Mouse (Mus musculus) midbrain, embryonic 15.5 days (tissue): ENCODE measurements around the gene Ltbr. TPM values are rescaled to one million over a fixed set of nuclear protein-coding genes. Genes with fewer than 3 reads are reported as not detected.
"Not testable (repeated sequence)": the region's sequence is repeated elsewhere in the genome, so short reads cannot be mapped to it uniquely, and the experiment has no call there.

Experiments used
- ATAC-seq: fragments of 200-750 bp; cut with Nextera tagmentation; replicated peaks from 2 replicates; pipeline ENCODE4 v1.8.0; 2017; ENCODE audit warnings: moderate TSS enrichment
- H3K27ac ChIP-seq: fragments of 300-500 bp; sonication (generic); 2 replicates; pipeline ENCODE4 v1.5.1; 2015; ENCODE audit warnings: mild to moderate bottlenecking, inconsistent platforms
- H3K27me3 ChIP-seq: fragments of 300-500 bp; sonication (generic); replicated peaks from 2 replicates; pipeline ENCODE4 v1.6.1; 2015; ENCODE audit warnings: inconsistent platforms
- H3K36me3 ChIP-seq: fragments of 300-500 bp; sonication (generic); replicated peaks from 2 replicates; pipeline ENCODE4 v1.6.1; 2015; ENCODE audit warnings: inconsistent platforms
- H3K4me1 ChIP-seq: fragments of 300-500 bp; sonication (generic); 2 replicates; pipeline ENCODE4 v1.6.1; 2015; ENCODE audit warnings: inconsistent platforms
- H3K4me2 ChIP-seq: fragments of 300-500 bp; sonication (generic); 2 replicates; pipeline ENCODE4 v1.6.1; 2015; ENCODE audit warnings: inconsistent platforms, mild to moderate bottlenecking, moderate library complexity
- H3K4me3 ChIP-seq: fragments of 300-500 bp; sonication (generic); 2 replicates; pipeline ENCODE4 v1.5.1; 2015; ENCODE audit warnings: mild to moderate bottlenecking, inconsistent platforms
- H3K9ac ChIP-seq: fragments of 300-500 bp; sonication (generic); 2 replicates; pipeline ENCODE4 v1.6.1; 2015; ENCODE audit warnings: mild to moderate bottlenecking, inconsistent platforms
- H3K9me3 ChIP-seq: fragments of 300-500 bp; sonication (generic); 2 replicates; pipeline ENCODE4 v1.6.1; 2016; ENCODE audit warnings: inconsistent platforms
- WGBS: fragments of 180-500 bp; shearing (Covaris S2); methylation state at CpG from one replicate; pipeline ENCODE4 v1.1.7; 2015; ENCODE audit warnings: mixed read lengths; 5-methylcytosine and 5-hydroxymethylcytosine counted together
- polyA plus RNA-seq: library from polyadenylated mRNA; unstranded; fragments of >200 nt; fragmentation: Nextera tagmentation; extraction: Ambion mirVana; gene quantifications from 2 replicates; pipeline ENCODE4 v1.2.1, GENCODE M21; 2015

Gene Ltbr
- polyA plus RNA-seq, 1 experiment from 2014 or later, result 14.2 TPM

DNA sequence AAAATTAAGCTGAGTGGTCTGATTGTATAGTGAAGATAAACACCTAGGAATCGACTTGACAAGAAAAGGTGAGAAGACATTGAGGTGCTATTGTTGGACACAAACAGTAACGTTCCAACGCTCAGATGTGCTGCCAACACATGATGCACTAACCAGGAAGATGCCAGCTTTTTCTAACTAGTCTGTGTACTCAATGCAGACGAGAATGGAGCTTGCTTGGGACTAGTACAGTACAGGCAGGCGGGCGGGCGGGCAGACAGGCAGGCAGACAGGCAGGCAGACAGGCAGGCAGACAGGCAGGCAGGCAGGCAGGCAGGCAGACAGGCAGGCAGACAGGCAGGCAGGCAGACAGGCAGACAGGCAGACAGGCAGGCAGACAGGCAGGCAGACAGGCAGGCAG is 9.3 kb downstream of the Ltbr start:
- not testable (repeated sequence) for ATAC-seq, H3K27me3 ChIP-seq, H3K4me3 ChIP-seq, H3K9me3 ChIP-seq, H3K9ac ChIP-seq, H3K4me1 ChIP-seq, H3K36me3 ChIP-seq, H3K27ac ChIP-seq, H3K4me2 ChIP-seq
- WGBS, result 90% methylated on average over 7 of the region's 7 CpGs

DNA sequence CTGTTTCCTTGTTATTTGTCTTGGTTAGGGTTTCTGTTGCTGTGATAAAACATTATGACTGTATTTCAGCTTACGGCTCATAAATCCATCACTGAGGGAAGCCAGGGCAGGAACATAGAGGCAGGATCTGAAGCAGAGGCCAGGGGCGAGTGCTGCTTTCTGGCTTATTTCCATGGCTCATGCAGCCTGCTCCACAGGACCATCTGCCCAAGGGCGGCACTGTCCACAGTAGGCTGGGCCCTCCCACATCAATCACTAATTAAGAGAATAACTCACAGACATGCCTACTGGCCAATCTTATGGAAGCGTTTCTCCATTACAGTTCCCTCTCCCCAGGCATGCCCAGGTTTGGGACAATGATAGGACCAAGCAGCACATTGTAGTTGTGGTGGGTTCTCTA is 10.4 kb downstream of the Ltbr start:
- no peak for ATAC-seq
- no peaks in the 10 kb centered on the region for H3K36me3 ChIP-seq
- no peaks in the 10 kb centered on the region for H3K4me1 ChIP-seq
- no peaks in the 10 kb centered on the region for H3K9me3 ChIP-seq
- WGBS, result 86% methylated on average over 4 of the region's 4 CpGs
- H3K27me3 ChIP-seq, result no peaks in the 10 kb centered on the region
- H3K9ac ChIP-seq, result no peak overlapping the region
- H3K4me3 ChIP-seq, result no peak overlapping the region
- no peak overlapping the region for H3K4me2 ChIP-seq
- H3K27ac ChIP-seq, result no peak overlapping the region

DNA sequence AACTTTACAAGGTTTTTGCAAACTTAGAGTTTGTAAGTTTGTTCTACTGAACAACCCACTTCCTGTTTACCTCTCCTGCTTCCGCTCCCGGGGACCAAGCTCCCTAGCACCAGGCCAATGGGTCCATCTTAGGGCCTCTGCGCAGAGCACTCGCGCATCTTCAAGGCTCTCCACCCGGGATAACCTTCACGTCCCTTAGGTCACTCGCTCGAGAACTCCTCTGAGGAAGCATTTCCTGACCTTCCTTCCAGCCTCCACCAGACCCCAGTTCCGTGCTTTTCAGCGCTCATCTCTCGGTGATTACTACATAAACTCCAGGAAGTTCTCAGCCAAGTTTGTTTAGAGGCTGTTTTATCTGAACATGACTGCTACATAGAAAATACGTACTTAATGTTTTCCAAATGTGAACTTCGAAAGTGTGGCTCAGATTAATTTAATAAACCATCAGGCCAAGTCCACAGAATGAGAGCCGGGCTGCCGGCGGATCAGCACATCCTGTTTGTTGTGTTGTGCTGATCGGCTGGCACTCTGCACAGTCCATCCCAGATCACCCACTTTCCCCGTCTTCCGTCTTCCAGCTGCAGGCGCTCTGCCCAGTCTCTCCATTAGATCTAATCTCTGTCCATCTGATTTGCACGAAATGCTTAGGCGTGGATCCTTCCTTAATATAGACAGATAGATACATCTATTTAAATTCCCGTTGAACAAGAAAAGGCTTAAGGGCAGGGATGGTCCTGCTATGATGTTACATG is 11.3 kb downstream of the Ltbr start:
- no peak for ATAC-seq
- no peaks in the 10 kb centered on the region for H3K36me3 ChIP-seq
- H3K27ac ChIP-seq, result no peak overlapping the region
- 87% methylated on average over 24 of the region's 24 CpGs for WGBS
- H3K4me2 ChIP-seq, result no peak overlapping the region
- no peak overlapping the region for H3K9ac ChIP-seq
- H3K4me1 ChIP-seq, result no peaks in the 10 kb centered on the region
- no peak overlapping the region for H3K4me3 ChIP-seq
- H3K27me3 ChIP-seq, result no peaks in the 10 kb centered on the region
- no peaks in the 10 kb centered on the region for H3K9me3 ChIP-seq

DNA sequence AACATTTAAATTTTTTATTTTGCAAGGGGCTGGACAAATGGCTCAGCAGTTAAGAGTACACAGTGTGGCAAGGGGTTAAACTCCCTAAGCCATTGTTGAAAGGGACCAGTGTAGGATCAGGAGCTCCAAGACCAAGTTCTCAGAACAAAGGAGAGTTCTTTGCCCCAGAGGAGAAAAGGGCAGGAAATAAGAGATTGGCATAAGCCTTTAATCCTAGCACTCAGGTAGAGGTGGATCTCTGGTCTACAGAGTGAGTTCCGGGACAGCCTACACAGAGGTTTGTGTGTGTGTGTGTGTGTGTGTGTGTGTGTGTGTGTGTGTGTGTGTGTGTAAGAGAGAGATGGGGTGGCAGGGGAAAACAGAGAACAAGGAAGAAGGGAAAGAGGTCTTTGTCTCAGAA is 12.7 kb downstream of the Ltbr start:
- H3K9ac ChIP-seq, result no peak overlapping the region
- ATAC-seq, result no peak
- no peaks in the 10 kb centered on the region for H3K36me3 ChIP-seq
- no peak overlapping the region for H3K4me3 ChIP-seq
- no peaks in the 10 kb centered on the region for H3K27me3 ChIP-seq
- H3K9me3 ChIP-seq, result no peaks in the 10 kb centered on the region
- no peak overlapping the region for H3K4me2 ChIP-seq
- no peaks in the 10 kb centered on the region for H3K4me1 ChIP-seq
- WGBS, result 80% methylated on average over 1 of the region's 1 CpGs
- H3K27ac ChIP-seq, result no peak overlapping the region

DNA sequence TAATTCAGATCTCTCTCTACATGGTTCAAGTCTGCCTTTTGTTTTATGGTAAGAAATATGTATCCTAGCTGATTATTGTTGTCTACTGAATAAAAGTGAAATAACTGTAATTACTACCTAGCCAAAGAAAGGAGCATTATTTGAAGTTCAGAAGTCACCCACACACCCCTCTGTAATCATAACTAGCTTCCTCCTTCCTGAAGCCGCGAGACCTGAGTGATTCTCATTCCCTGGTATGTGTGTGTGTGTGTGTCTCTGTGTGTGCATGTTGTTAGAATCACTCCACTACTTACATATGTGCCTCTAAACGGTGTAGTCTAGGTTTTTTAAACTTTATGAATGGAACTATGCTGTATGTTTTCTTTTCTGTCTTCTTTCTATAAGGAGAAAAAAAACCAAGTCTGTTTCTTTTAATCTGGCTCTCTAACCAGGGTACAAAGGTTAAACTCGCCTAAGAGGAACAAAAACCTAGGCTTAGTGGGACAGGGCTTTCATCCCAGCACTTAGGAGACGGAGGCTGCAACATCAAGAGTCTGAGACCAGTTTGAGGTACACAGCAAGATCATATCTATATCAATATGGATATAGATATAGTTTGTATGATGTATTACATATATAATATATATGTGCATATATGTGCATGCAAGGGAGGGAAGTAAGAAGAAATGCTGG is 16.4 kb downstream of the Ltbr start:
- no peaks in the 10 kb centered on the region for H3K9me3 ChIP-seq
- H3K27me3 ChIP-seq, result no peaks in the 10 kb centered on the region
- no peak overlapping the region for H3K4me2 ChIP-seq
- H3K27ac ChIP-seq, result no peak overlapping the region
- H3K4me1 ChIP-seq, result no peaks in the 10 kb centered on the region
- no peaks in the 10 kb centered on the region for H3K36me3 ChIP-seq
- H3K9ac ChIP-seq, result no peak overlapping the region
- no peak for ATAC-seq
- H3K4me3 ChIP-seq, result no peak overlapping the region
- WGBS, result 71% methylated on average over 5 of the region's 5 CpGs

DNA sequence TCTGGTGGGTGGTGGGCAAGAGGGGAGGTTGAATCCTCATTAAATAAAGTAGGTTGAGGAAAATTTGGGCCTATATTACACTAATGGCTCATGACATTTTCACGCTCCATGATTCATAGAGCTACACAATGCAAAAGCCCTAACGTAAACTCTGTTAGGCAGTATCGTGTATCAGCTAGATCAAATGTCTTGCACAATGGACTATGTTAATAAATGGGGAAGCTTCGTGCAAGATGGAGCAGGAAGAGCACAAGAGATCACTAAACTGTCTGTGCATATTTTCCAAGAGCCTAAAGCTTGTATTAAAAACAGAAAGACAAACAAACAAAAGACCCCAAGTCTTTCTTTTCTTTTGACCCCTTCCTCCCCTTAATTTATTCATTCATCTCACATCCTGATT is 19.6 kb downstream of the Ltbr start:
- Histone ChIP-seq H3K4me2 (no peak overlapping the region), H3K4me3 (no peak overlapping the region), H3K9me3 (no peaks in the 10 kb centered on the region), H3K4me1 (no peaks in the 10 kb centered on the region), H3K36me3 (no peaks in the 10 kb centered on the region), H3K27ac (no peak overlapping the region), H3K27me3 (no peaks in the 10 kb centered on the region), H3K9ac (no peak overlapping the region)
- ATAC-seq, result no peak
- WGBS, result 84% methylated on average over 4 of the region's 4 CpGs

DNA sequence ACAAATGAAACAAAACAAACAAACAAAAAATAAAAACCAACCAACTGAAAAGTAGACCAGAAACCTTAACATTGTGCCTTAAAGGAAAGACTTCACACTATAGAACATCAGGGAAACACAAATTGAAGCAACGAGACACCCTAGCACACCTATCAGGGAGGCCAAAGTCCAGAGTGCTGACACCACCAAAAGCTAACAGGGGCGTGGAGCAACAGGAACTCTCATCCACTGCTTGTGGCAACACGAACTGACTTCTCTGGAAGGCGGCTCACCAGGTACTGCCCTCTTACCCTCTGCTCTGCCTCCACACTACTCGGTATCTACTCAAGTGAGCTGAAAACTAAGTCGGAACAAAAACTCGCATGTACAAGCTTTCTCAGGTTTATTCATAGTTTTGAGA is 21.4 kb downstream of the Ltbr start:
- no peaks in the 10 kb centered on the region for H3K4me1 ChIP-seq
- H3K4me2 ChIP-seq, result no peak overlapping the region
- ATAC-seq, result no peak
- H3K27me3 ChIP-seq, result no peaks in the 10 kb centered on the region
- H3K36me3 ChIP-seq, result no peaks in the 10 kb centered on the region
- 93% methylated on average over 7 of the region's 7 CpGs for WGBS
- no peak overlapping the region for H3K4me3 ChIP-seq
- H3K27ac ChIP-seq, result no peak overlapping the region
- H3K9me3 ChIP-seq, result no peaks in the 10 kb centered on the region
- no peak overlapping the region for H3K9ac ChIP-seq

DNA sequence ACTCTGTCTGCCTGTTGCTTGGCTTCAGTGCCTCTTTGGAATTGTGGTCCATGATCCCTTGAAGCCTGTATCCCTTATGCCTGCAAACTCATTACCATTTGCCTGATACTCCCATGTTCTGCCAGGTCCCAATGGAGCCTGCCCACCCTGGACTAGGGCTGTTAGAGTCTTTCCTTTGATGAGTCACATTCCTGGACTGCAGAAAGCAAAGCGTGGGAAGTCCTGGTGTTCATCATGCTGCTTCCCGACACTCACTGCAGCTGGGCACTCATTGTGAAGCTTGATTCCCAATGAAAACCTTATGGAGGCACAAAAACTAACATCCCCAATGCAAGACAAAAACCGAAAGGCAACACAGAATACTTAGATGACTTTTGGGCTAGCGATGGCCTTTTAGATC is 22.4 kb downstream of the Ltbr start:
- H3K9ac ChIP-seq, result no peak overlapping the region
- H3K27me3 ChIP-seq, result no peaks in the 10 kb centered on the region
- WGBS, result 89% methylated on average over 4 of the region's 4 CpGs
- H3K4me2 ChIP-seq, result no peak overlapping the region
- H3K9me3 ChIP-seq, result no peaks in the 10 kb centered on the region
- H3K4me3 ChIP-seq, result no peak overlapping the region
- no peaks in the 10 kb centered on the region for H3K4me1 ChIP-seq
- H3K36me3 ChIP-seq, result no peaks in the 10 kb centered on the region
- no peak for ATAC-seq
- no peak overlapping the region for H3K27ac ChIP-seq

DNA sequence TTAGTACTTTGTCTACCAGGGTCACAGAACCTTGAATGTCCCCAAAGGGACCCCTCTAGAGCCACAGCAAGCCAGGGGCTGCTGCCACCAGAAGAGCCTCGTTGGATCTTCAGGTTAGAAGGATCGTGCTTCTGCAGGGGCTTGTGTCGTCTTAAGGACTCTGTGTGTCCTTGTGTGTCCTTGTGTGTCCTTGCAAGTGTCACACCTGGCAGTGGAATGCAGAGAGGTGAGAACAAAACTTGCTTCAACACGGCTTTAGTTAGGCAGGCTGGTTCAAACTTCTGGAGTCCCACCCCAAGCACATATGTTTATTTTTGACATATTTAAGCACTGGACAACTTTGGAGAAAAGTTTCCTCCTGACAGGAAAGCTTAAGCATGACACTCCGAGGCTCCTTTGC is 25.0 kb downstream of the Ltbr start:
- no peak for ATAC-seq
- no peak overlapping the region for H3K4me3 ChIP-seq
- H3K4me1 ChIP-seq, result no peaks in the 10 kb centered on the region
- H3K36me3 ChIP-seq, result no peaks in the 10 kb centered on the region
- H3K9me3 ChIP-seq, result no peaks in the 10 kb centered on the region
- H3K27ac ChIP-seq, result no peak overlapping the region
- no peaks in the 10 kb centered on the region for H3K27me3 ChIP-seq
- H3K4me2 ChIP-seq, result no peak overlapping the region
- WGBS, result 77% methylated on average over 5 of the region's 5 CpGs
- H3K9ac ChIP-seq, result no peak overlapping the region

DNA sequence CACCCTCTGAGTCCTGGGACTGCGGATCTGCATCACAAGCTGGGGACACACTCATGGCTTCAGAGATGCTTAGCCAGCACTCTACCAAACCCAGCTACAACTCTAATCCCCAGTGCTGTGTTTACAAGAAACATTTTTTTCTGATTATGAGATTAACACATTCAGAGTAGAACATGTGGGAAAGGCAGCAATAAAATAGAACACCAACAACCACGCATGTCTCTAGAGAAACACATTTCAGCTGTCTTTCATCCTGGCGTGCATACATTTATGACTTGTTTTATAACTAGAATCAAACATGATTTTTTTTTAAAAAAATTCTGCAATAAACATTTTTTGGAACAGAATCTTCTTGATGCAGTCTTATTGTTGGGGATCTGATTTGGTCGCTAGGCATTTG is 26.7 kb downstream of the Ltbr start:
- no peak overlapping the region for H3K4me3 ChIP-seq
- no peaks in the 10 kb centered on the region for H3K27me3 ChIP-seq
- WGBS, result 84% methylated on average over 4 of the region's 4 CpGs
- H3K9ac ChIP-seq, result no peak overlapping the region
- no peak overlapping the region for H3K4me2 ChIP-seq
- H3K4me1 ChIP-seq, result no peaks in the 10 kb centered on the region
- no peak overlapping the region for H3K27ac ChIP-seq
- H3K36me3 ChIP-seq, result no peaks in the 10 kb centered on the region
- no peak for ATAC-seq
- H3K9me3 ChIP-seq, result no peaks in the 10 kb centered on the region

DNA sequence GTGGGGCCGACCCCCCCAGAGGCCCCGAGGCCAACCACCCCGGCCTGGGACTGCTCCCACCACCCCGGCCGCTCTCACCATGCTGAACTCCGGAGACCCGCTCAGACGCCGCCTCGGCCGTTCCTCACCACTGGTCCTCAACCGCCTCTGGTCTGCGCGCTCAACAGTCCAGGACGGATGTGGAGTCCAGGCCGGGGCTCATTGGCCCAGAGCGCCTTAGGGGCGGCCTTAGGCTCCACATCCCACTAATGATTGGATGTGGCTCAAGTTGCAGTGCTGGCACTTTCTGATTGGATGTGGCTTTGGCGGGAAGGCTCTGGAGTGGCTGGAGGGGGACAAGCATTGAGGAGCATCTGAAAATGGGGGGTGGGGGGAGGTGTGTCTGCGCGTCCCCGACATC is 27.8 kb downstream of the Ltbr start, which contains the start of gene Tuba3a:
Gene Tuba3a (minus strand): TSS at position 153 of the 400 bp plus-strand sequence.
- Histone ChIP-seq H3K9me3 (no peaks in the 10 kb centered on the region), H3K27ac (no peak within 1 kb of the TSS), H3K27me3 (no peaks in the 10 kb centered on the region), H3K4me3 (no peak within 1 kb of the TSS), H3K4me2 (no peak within 1 kb of the TSS), H3K4me1 (no peaks in the 10 kb centered on the region), H3K9ac (no peak within 1 kb of the TSS), H3K36me3 (no peaks in the 10 kb centered on the region)
- WGBS, result 96% methylated on average over 22 of the region's 22 CpGs
- ATAC-seq, result no peak

DNA sequence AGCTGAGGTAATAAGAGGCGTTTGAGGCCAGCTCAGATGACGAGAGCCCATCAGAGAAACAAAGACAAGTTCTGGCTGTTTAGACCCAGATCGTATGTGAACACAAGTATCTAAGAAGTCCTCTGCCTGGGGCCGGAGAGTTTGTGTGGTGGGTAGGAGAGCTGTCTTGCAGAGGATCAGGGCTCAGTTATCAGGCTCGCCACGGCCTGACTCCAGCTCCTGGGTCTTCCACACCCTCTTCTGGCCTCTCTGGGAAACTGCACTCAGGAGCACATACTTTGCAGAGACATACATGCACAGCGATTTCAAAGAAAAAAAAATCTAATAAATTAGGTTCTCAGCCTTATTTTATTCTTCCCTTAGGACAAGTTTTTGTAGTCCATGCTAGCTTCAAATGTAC is 28.9 kb downstream of the Ltbr start:
- no peak overlapping the region for H3K9ac ChIP-seq
- no peak for ATAC-seq
- WGBS, result 94% methylated on average over 7 of the region's 7 CpGs
- no peaks in the 10 kb centered on the region for H3K27me3 ChIP-seq
- no peak overlapping the region for H3K4me3 ChIP-seq
- no peaks in the 10 kb centered on the region for H3K36me3 ChIP-seq
- H3K27ac ChIP-seq, result no peak overlapping the region
- H3K4me1 ChIP-seq, result no peaks in the 10 kb centered on the region
- no peaks in the 10 kb centered on the region for H3K9me3 ChIP-seq
- H3K4me2 ChIP-seq, result no peak overlapping the region

DNA sequence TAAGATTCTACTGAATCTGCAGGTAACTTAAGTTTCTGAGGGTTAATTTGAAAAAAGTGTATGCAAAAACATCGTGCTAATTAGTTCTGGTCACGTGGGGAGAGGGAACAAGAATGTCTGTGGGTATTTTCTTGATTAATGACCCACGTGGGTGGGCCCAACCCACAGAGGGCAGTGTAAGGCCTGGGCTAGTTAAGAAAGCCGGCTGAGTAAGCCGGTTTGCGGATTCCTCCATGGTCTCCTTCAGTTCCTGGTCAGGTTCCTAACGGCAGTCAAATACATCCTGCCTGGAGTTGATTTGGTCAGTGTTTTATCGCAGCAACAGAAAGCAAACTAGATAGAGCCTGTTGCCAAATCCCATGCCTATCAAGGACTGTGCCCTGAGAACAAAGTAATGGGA is 29.4 kb downstream of the Ltbr start:
- H3K9me3 ChIP-seq, result no peaks in the 10 kb centered on the region
- no peaks in the 10 kb centered on the region for H3K27me3 ChIP-seq
- H3K9ac ChIP-seq, result no peak overlapping the region
- 69% methylated on average over 8 of the region's 8 CpGs for WGBS
- no peaks in the 10 kb centered on the region for H3K36me3 ChIP-seq
- no peak overlapping the region for H3K4me2 ChIP-seq
- H3K4me3 ChIP-seq, result no peak overlapping the region
- ATAC-seq, result no peak
- H3K27ac ChIP-seq, result no peak overlapping the region
- no peaks in the 10 kb centered on the region for H3K4me1 ChIP-seq
